In genomic region chr5:72881748-72882411, GRCm38 (mm10) we compare ENCODE assay signal across 21 mouse cellular contexts. TPM values are rescaled to one million over a fixed set of nuclear protein-coding genes. Genes with fewer than 3 reads are reported as not detected.
DNase-seq lines count a peak whose midpoint lies in the region; ATAC-seq and TF ChIP-seq lines count a peak whose summit lies in the region.
"Had no signal": no experiment of that assay in that cellular context is flagged by ENCODE, and none has a peak within 500 bp of the region (broad histone marks: within the 10 kb centered on the region; RNA-seq: fewer than 3 reads in every experiment).

No protein-coding gene starts in this region.

- H3K4me3 ChIP-seq in heart, adult 2 months, result no peak overlapping the region
- H3K4me3 ChIP-seq in bone marrow macrophage, adult 2 months (ENCODE audit: insufficient read depth, low read length), result no peak overlapping the region
- H3K4me3 ChIP-seq in heart, embryonic 12.5 days, result no peak overlapping the region
- H3K4me3 ChIP-seq: forebrain, embryonic 10.5 days; hindbrain, embryonic 12.5 days; midbrain, embryonic 10.5 days; stomach, embryonic 15.5 days had no signal

- WGBS in heart, adult 2 months, result 58% methylated on average over 12 of the region's 12 CpGs
- WGBS in heart, embryonic 12.5 days, result 50% methylated on average over 12 of the region's 12 CpGs

- H3K9me3 ChIP-seq in heart, embryonic 12.5 days (replicated peaks), result no peaks in the 10 kb centered on the region
- H3K9me3 ChIP-seq: forebrain, embryonic 10.5 days; hindbrain, embryonic 12.5 days; midbrain, embryonic 10.5 days; stomach, embryonic 15.5 days had no signal

- TF ChIP-seq EP300 in heart, adult 2 months (IDR thresholded peaks at IDR 0.05; ENCODE audit: insufficient read depth, low read depth, low read length), result no peak

- no peaks in the 10 kb centered on the region; the same call in 1 of the 2 replicates for H3K4me1 ChIP-seq in heart, adult 2 months (ENCODE audit: control insufficient read depth, insufficient read depth, low read length)
- peaks cover 40% of the 10 kb centered on the region for H3K4me1 ChIP-seq in bone marrow macrophage, adult 2 months (ENCODE audit: control insufficient read depth, insufficient read depth, low read length)
- H3K4me1 ChIP-seq in heart, embryonic 12.5 days (replicated peaks), result peaks cover 20% of the 10 kb centered on the region
- H3K4me1 ChIP-seq: forebrain, embryonic 10.5 days; hindbrain, embryonic 12.5 days; stomach, embryonic 15.5 days had no signal

- H3K79me2 ChIP-seq in heart, adult 2 months (replicated peaks; ENCODE audit: control insufficient read depth, insufficient read depth, low read length), result no peaks in the 10 kb centered on the region

- peak; percentile 47; the same call in 1 of the 2 replicates for ATAC-seq in heart, embryonic 12.5 days (ENCODE audit: insufficient number of reproducible peaks, low FRiP score)
- ATAC-seq: forebrain, embryonic 16.5 days had no signal

- H3K27ac ChIP-seq in heart, adult 2 months, result peak overlapping the region; percentile 91
- peak overlapping the region; percentile 54 for H3K27ac ChIP-seq in bone marrow macrophage, adult 2 months (ENCODE audit: insufficient read depth, low read depth, low read length)
- peak overlapping the region; percentile 89 for H3K27ac ChIP-seq in heart, embryonic 12.5 days (ENCODE audit: poor library complexity, severe bottlenecking)
- H3K27ac ChIP-seq: forebrain, embryonic 10.5 days; hindbrain, embryonic 12.5 days; midbrain, embryonic 10.5 days; stomach, embryonic 15.5 days had no signal

- H3K9ac ChIP-seq in heart, adult 2 months (ENCODE audit: low read depth, low read length), result no peak overlapping the region
- H3K9ac ChIP-seq in heart, embryonic 12.5 days, result no peak overlapping the region
- H3K9ac ChIP-seq: hindbrain, embryonic 12.5 days; stomach, embryonic 15.5 days had no signal

- intact Hi-C loops in heart, adult 2 months (cut with DNase I), result no loop called here
- intact Hi-C loops in heart, postnatal 10 days (cut with DNase I), result no loop called here

- no peaks in the 10 kb centered on the region; the same call in 1 of the 2 replicates for H3K36me3 ChIP-seq in heart, adult 2 months (ENCODE audit: control insufficient read depth, insufficient read depth, low read length)
- no peaks in the 10 kb centered on the region for H3K36me3 ChIP-seq in heart, embryonic 12.5 days
- H3K36me3 ChIP-seq: forebrain, embryonic 10.5 days; hindbrain, embryonic 12.5 days; midbrain, embryonic 10.5 days; stomach, embryonic 15.5 days had no signal

- TF ChIP-seq POLR2A in heart, adult 2 months (IDR thresholded peaks at IDR 0.05; ENCODE audit: insufficient read depth, low read depth, low read length), result no peak
- TF ChIP-seq POLR2A in bone marrow macrophage, adult 2 months (IDR thresholded peaks at IDR 0.05; ENCODE audit: borderline replicate concordance, low read depth, low read length), result no peak

- 0 out of 2 replicates have a peak overlapping the region, but pooled peaks have one; percentile 2 for H3K4me2 ChIP-seq in heart, embryonic 12.5 days
- H3K4me2 ChIP-seq: hindbrain, embryonic 12.5 days; liver, embryonic 11.5 days; stomach, embryonic 15.5 days had no signal

- TF ChIP-seq CTCF in heart, adult 2 months (IDR thresholded peaks at IDR 0.05), result no peak
- no peak for TF ChIP-seq CTCF in bone marrow macrophage, adult 2 months (IDR thresholded peaks at IDR 0.05; ENCODE audit: low read depth, low read length)

- peak in 1 of 2 experiments; percentile 24 for DNase-seq in heart, adult 2 months
- no peak for DNase-seq in heart, adult 9 months (ENCODE audit: low spot score in 2 of 2)
- DNase-seq in heart, postnatal 10 days, result peak; percentile 46 to 47
- DNase-seq in kidney, postnatal 10 days, result no peak
- DNase-seq in right cerebral cortex, postnatal 14 days, result no peak
- DNase-seq: B cell, adult 2 months; cerebellum, adult 11-12 months; cerebellum, postnatal 10 days; gastrocnemius, postnatal 10 days; kidney, adult 8-10 months; kidney, postnatal 14 days; lung, adult 18-20 months; thymus, postnatal 36 days had no signal

- H3K27me3 ChIP-seq in heart, adult 2 months (ENCODE audit: control insufficient read depth, insufficient read depth, low read length), result no peaks in the 10 kb centered on the region
- H3K27me3 ChIP-seq in heart, embryonic 12.5 days (replicated peaks), result no peaks in the 10 kb centered on the region
- H3K27me3 ChIP-seq: hindbrain, embryonic 12.5 days; stomach, embryonic 15.5 days had no signal

RNA-seq across cellular contexts. Expression of gene Tec, which starts 13.6 kb away (rescaled TPM):
- 10 to 100 TPM; 12.8 to 13.8 TPM for total RNA-seq in heart, adult 2 months (2021)
- 5.7 and 9.3 TPM in 2 replicates for polyA plus RNA-seq in heart, adult 2 months (2012; rRNA removed)
- 68.4 and 71.7 TPM in 2 replicates for polyA plus RNA-seq in bone marrow macrophage, adult 2 months (2012; ENCODE audit: insufficient read depth, insufficient read length, missing spikeins)
- polyA plus RNA-seq in heart, embryonic 12.5 days (2016; fragmentation: Nextera tagmentation; extraction: Ambion mirVana), result 17.1 TPM in 2 replicates
- 10 to 100 TPM in 1 of 2 experiments, 1 to 10 TPM in 1; 8.0 to 10.8 TPM for total RNA-seq in heart, postnatal 10 days (2021)

RNA-seq across cellular contexts. Expression of gene Slain2, which starts 32.2 kb away (rescaled TPM):
- total RNA-seq in heart, adult 2 months (2021), result 100 to 1,000 TPM; 149 to 186 TPM
- 53.7 and 84.5 TPM in 2 replicates for polyA plus RNA-seq in heart, adult 2 months (2012; rRNA removed)
- polyA plus RNA-seq in bone marrow macrophage, adult 2 months (2012; ENCODE audit: insufficient read depth, insufficient read length, missing spikeins), result 34.1 and 39.0 TPM in 2 replicates
- 31.4 and 32.6 TPM in 2 replicates for polyA plus RNA-seq in heart, embryonic 12.5 days (2016; fragmentation: Nextera tagmentation; extraction: Ambion mirVana)
- total RNA-seq in heart, postnatal 10 days (2021), result 100 to 1,000 TPM; 128 to 131 TPM

Comparison
In these comparisons a context has a peak if more than half of its experiments do, and no peak if none do; other contexts are left out.
1. DNase-seq: peak in heart, postnatal 10 days (2 of 2); none in heart, adult 9 months (0 of 2), kidney, postnatal 10 days (single experiment) and right cerebral cortex, postnatal 14 days (single experiment).
2. Peak in every context shown above with its lines, with median percentiles within 50 percentile points of each other: H3K27ac ChIP-seq.